Mouse (Mus musculus) liver, embryonic 18 days (tissue): Measurements from ENCODE around the gene Bcl2l1. TPM values are rescaled to one million over a fixed set of nuclear protein-coding genes. Genes with fewer than 3 reads are reported as not detected.

Experiments
- polyA plus RNA-seq: library from polyadenylated mRNA; depleted of rRNA; stranded (reverse); fragments of >200 nt; gene quantifications from 2 replicates; pipeline ENCODE4 v1.2.3, GENCODE M21; 2012; rRNA removed

Bcl2l1 gene
- 54.2 and 57.5 TPM in 2 replicates for polyA plus RNA-seq

GRCm38 (mm10) chr2:152831019-152831878, at the start of gene Bcl2l1:
TSS of gene Bcl2l1 (minus strand) at chr2:152831728.

GRCm38 (mm10) chr2:152847815-152848302, 16.3 kb upstream of the Bcl2l1 start, which contains the start of gene Tpx2:
TSS of gene Tpx2 (plus strand) at chr2:152847964.

DNA sequence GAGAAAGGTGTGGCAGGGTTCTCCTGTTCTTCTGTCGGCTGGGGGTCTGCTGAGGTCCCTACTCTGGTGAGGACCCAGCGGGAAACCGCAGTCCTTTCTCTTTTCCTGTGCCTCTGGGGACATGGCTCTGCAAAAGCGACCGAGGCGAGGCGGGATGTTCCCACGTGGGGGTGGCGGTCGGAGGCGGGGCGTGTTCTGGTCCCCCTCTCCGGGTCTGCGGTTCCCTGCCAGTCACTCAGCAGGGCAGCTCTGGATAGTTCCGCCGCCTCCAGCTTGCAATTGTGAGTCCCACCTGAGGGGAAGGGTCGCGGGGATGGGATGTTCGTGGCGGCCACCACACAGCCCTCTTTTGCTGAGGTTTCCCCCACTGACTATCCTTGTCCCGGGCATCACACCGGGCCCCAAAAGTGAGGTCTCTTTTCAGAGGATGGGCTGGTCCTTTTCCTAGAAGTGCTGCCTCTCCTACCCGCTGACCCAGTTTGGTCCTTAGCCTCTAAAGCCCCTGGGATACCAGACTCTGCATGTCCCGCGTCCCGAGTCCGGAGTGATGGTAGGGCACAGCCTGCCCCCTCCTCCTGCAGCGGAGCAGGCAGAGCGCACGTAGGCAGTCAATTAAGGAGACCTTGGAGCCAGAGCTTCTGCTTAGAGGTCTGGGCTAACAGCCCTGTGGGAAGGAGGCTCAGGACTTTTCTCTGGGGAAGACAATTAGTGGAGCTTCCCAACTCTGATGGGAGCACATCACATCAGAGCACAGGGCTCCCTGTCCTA, 77.4 kb downstream of the Bcl2l1 start, which contains the start of gene Cox4i2:
Gene Cox4i2, plus strand, starts transcription at position 230 of the 768 bp plus-strand sequence.

GRCm38 (mm10) chr2:152736090-152736601, 95.4 kb downstream of the Bcl2l1 start, which contains the start of gene Id1:
TSS of gene Id1 (plus strand) at chr2:152736251.

Other genes with a start within 250 kb of the Bcl2l1 start
- gene Defb45, start 232.3 kb downstream of the Bcl2l1 start, polyA plus RNA-seq = not detected in 2 replicates
- not detected in 2 replicates for gene Defb36, start 227.4 kb downstream of the Bcl2l1 start, polyA plus RNA-seq
- gene Defb25, start 208.7 kb downstream of the Bcl2l1 start, polyA plus RNA-seq = not detected in 2 replicates
- 1.1 and 1.2 TPM in 2 replicates for gene Rem1, start 204.8 kb downstream of the Bcl2l1 start, polyA plus RNA-seq
- 50.0 and 56.9 TPM in 2 replicates for gene H13, start 162.3 kb downstream of the Bcl2l1 start, polyA plus RNA-seq
- 5.8 and 5.9 TPM in 2 replicates for gene Mcts2, start 144.7 kb downstream of the Bcl2l1 start, polyA plus RNA-seq
- gene Id1, start 95.5 kb downstream of the Bcl2l1 start, polyA plus RNA-seq = 51.1 and 55.1 TPM in 2 replicates
- gene Cox4i2, start 77.6 kb downstream of the Bcl2l1 start, polyA plus RNA-seq = 0.78 and 0.91 TPM in 2 replicates
- gene Tpx2, start 16.2 kb upstream of the Bcl2l1 start, polyA plus RNA-seq = 21.1 and 23.6 TPM in 2 replicates
- 0.01 TPM in 1 of 2 replicates, not detected in the other for gene Mylk2, start 79.6 kb upstream of the Bcl2l1 start, polyA plus RNA-seq
- gene Foxs1, start 101.5 kb upstream of the Bcl2l1 start, polyA plus RNA-seq = 0.48 and 0.83 TPM in 2 replicates
- not detected in 2 replicates for gene Dusp15, start 120.0 kb upstream of the Bcl2l1 start, polyA plus RNA-seq
- gene Ttll9, start 130.8 kb upstream of the Bcl2l1 start, polyA plus RNA-seq = 0.07 and 0.18 TPM in 2 replicates
- gene Pdrg1, start 183.7 kb upstream of the Bcl2l1 start, polyA plus RNA-seq = 24.3 and 26.5 TPM in 2 replicates
- gene Xkr7, start 200.1 kb upstream of the Bcl2l1 start, polyA plus RNA-seq = not detected in 2 replicates
- 3.6 and 4.5 TPM in 2 replicates for gene Ccm2l, start 234.2 kb upstream of the Bcl2l1 start, polyA plus RNA-seq